Mouse (Mus musculus): Measurements from ENCODE around the gene Mitf. TPM values are rescaled to one million over a fixed set of nuclear protein-coding genes. Genes with fewer than 3 reads are reported as not detected.

The Mitf gene
- total RNA-seq (2014; rRNA removed) (5.6 and 7.0 TPM in 2 replicates), polyA plus RNA-seq (2015; fragmentation: Nextera tagmentation; extraction: Ambion mirVana) (2.6 and 3.1 TPM in 2 replicates)

DNA sequence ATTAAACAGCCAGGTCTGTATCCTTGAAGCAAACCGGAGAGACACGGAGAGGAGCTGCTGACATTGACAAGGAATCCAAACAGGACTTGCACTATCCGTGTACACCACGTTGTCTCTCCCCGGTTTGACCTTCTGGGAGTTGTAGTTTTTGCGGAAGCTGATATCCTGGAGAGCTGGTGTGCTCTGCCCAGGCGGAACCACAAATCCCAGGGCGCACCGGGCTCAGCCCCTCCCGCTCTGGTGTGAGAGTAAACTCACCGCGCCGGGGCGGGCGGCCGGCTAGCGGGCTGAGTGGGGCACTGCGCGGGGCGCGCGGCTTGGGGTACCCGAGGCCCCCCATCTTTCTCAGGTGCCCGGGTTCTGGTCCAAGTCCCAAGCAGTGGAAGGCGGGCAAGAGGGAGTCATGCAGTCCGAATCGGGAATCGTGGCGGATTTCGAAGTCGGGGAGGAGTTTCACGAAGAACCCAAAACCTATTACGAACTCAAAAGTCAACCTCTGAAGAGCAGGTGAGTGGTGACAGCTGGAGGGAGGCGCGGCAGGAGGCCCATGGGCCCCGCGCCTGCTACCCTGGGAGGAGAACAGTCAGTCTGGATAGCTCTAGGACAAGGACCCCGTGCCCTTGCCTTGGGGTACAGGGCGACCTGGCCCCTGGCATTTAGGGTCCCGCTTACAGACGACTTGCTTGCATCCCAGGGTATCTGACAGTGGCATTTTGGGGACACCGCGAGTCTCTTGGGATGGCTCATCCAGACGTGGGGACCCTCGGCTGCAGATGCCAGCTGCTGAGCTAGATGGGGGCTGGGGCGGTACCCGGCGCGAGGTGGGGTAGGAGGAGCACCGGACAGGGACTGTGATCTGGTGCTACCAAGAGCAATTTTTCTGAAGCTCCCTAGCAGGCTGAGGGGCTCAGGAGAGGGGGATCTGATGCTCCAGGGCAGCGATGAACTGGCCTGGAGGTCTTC, at the start of gene Mitf:
Gene Mitf, plus strand, starts transcription at position 272 of the 963 bp plus-strand sequence.
- Histone ChIP-seq H3K27ac (no peak within 1 kb of the TSS), H3K4me3 (ENCODE audit: low read length) (peak within 1 kb of the TSS; percentile 68), H3K4me2 (ENCODE audit: low read depth, low read length) (peak within 1 kb of the TSS; percentile 100), H3K9me3 (ENCODE audit: low read length) (no peaks in the 10 kb centered on the region), H3K4me1 (ENCODE audit: insufficient read depth, low read length) (no peaks in the 10 kb centered on the region), H3K27me3 (ENCODE audit: insufficient read depth, low read length) (no peaks in the 10 kb centered on the region), H3K9ac (replicated peaks; ENCODE audit: low read length) (peak within 1 kb of the TSS; percentile 52), H3K36me3 (ENCODE audit: insufficient read depth, low read length) (no peaks in the 10 kb centered on the region)
- TF ChIP-seq CTCF (IDR thresholded peaks at IDR 0.05; ENCODE audit: low read depth), result no peak
- WGBS, result under 1% methylated on average over 51 of the region's 51 CpGs
- ATAC-seq (peak; percentile 99), DNase-seq (ENCODE audit: low spot score) (peak; percentile 95)

DNA sequence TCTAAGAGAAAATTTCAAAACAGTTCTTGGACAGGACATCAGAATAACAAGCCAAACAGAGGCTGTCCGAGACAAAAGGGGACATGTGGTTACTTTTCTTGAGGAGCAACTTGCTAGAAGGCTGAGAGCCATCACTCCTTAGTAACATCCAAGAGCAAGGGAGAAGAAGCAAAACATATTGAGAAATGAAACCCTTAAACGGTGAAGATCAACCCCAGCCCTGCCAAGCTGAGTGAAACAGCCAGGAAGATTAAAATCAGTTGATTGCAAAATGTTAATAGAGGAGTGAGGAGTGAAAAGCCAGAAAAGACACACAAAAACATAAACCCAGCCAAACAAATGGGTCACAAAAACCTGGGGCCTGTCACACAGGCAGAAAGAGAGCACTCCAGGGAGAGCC, 49.5 kb upstream of the Mitf start:
- TF ChIP-seq CTCF (IDR thresholded peaks at IDR 0.05; ENCODE audit: low read depth), result no peak
- Histone ChIP-seq H3K4me1 (ENCODE audit: insufficient read depth, low read length) (0 out of 2 replicates have a peak, but pooled peaks cover 3% of the 10 kb centered on the region), H3K4me3 (ENCODE audit: low read length) (no peak overlapping the region), H3K27me3 (ENCODE audit: insufficient read depth, low read length) (no peaks in the 10 kb centered on the region), H3K4me2 (ENCODE audit: low read depth, low read length) (no peak overlapping the region), H3K27ac (no peak overlapping the region), H3K36me3 (ENCODE audit: insufficient read depth, low read length) (no peaks in the 10 kb centered on the region), H3K9me3 (ENCODE audit: low read length) (no peaks in the 10 kb centered on the region), H3K9ac (replicated peaks; ENCODE audit: low read length) (no peak overlapping the region)
- ATAC-seq, result no peak
- WGBS, result 91% methylated on average over 2 of the region's 2 CpGs
- no peak for DNase-seq (ENCODE audit: low spot score)

DNA sequence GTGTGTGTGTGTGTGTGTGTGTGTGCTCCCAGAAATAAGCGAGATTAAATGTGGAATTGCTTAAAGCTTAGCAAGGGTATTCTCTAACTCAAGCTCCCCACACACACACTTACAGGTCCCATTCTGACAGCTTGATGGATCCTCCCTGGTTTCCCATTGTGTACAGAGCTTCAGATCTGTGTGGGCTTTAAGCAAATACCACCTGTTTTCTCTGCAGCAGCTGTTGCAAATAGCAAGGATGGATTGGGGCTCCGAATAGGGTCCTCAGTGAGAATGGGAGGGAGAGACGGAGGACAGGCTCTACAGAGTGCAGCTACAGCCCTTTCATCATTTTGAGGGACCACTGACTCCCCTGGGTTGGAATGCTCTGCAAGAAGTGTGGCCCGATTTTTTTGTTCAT, 48.0 kb upstream of the Mitf start:
- Histone ChIP-seq H3K9ac (replicated peaks; ENCODE audit: low read length) (no peak overlapping the region), H3K9me3 (ENCODE audit: low read length) (no peaks in the 10 kb centered on the region), H3K36me3 (ENCODE audit: insufficient read depth, low read length) (no peaks in the 10 kb centered on the region), H3K27me3 (ENCODE audit: insufficient read depth, low read length) (no peaks in the 10 kb centered on the region), H3K4me1 (ENCODE audit: insufficient read depth, low read length) (0 out of 2 replicates have a peak, but pooled peaks cover 3% of the 10 kb centered on the region), H3K27ac (no peak overlapping the region), H3K4me2 (ENCODE audit: low read depth, low read length) (no peak overlapping the region), H3K4me3 (ENCODE audit: low read length) (no peak overlapping the region)
- TF ChIP-seq CTCF (IDR thresholded peaks at IDR 0.05; ENCODE audit: low read depth), result no peak
- no peak for ATAC-seq
- DNase-seq (ENCODE audit: low spot score), result no peak
- WGBS, result 41% methylated on average over 4 of the region's 4 CpGs

DNA sequence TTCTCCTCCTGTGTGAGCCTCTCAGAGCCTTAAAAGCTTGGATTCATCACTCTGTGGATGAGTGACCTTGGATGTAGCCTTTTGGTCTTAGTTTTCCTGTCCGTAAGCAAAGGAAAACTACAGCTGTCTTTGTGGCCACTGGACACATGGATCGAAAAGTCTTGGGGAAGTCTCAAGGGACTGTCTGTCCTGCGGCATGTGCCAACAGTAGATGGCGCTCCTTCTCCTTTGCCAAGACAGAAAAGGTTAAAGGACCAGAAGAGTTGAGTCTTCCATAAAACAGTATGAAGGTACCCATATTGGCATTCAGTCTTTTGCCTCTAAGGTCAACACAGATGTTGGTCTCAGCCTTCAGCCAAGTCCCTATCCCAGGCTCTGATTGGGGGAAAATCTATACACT, 47.6 kb upstream of the Mitf start:
- peak; percentile 80 for TF ChIP-seq CTCF (IDR thresholded peaks at IDR 0.05; ENCODE audit: low read depth)
- H3K4me3 ChIP-seq (ENCODE audit: low read length), result no peak overlapping the region
- DNase-seq (ENCODE audit: low spot score), result peak; percentile 83
- no peak for ATAC-seq
- WGBS, result 15% methylated on average over 4 of the region's 4 CpGs
- H3K9ac ChIP-seq (replicated peaks; ENCODE audit: low read length), result no peak overlapping the region
- H3K36me3 ChIP-seq (ENCODE audit: insufficient read depth, low read length), result no peaks in the 10 kb centered on the region
- no peaks in the 10 kb centered on the region for H3K9me3 ChIP-seq (ENCODE audit: low read length)
- H3K4me1 ChIP-seq (ENCODE audit: insufficient read depth, low read length), result 0 out of 2 replicates have a peak, but pooled peaks cover 3% of the 10 kb centered on the region
- no peak overlapping the region for H3K4me2 ChIP-seq (ENCODE audit: low read depth, low read length)
- H3K27me3 ChIP-seq (ENCODE audit: insufficient read depth, low read length), result no peaks in the 10 kb centered on the region
- H3K27ac ChIP-seq, result no peak overlapping the region

DNA sequence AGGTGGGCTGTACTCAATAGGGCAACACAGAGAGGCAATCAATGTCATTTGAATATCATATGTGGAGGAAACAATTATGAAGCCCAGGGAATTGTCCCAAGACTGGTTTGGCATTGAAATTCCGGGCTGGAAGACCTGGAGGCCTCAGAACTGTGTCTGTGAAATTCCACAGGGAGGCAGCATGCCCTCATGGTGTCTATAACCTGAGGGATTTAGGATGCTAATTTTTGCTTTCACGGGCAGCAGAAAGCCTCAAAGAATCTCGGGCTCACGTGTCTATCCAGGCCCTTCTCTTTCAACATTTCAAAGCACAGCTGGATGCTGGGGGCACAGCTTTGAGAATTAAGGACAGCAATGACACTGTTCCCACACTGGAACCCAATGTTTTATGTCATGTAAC, 45.5 kb upstream of the Mitf start:
- Histone ChIP-seq H3K36me3 (ENCODE audit: insufficient read depth, low read length) (no peaks in the 10 kb centered on the region), H3K4me3 (ENCODE audit: low read length) (no peak overlapping the region), H3K27me3 (ENCODE audit: insufficient read depth, low read length) (no peaks in the 10 kb centered on the region), H3K9me3 (ENCODE audit: low read length) (no peaks in the 10 kb centered on the region), H3K9ac (replicated peaks; ENCODE audit: low read length) (no peak overlapping the region), H3K4me2 (ENCODE audit: low read depth, low read length) (no peak overlapping the region), H3K27ac (no peak overlapping the region), H3K4me1 (ENCODE audit: insufficient read depth, low read length) (0 out of 2 replicates have a peak, but pooled peaks cover 3% of the 10 kb centered on the region)
- DNase-seq (ENCODE audit: low spot score) (peak; percentile 67), ATAC-seq (no peak)
- WGBS, result 13% methylated on average over 4 of the region's 4 CpGs
- peak; percentile 69 for TF ChIP-seq CTCF (IDR thresholded peaks at IDR 0.05; ENCODE audit: low read depth)

DNA sequence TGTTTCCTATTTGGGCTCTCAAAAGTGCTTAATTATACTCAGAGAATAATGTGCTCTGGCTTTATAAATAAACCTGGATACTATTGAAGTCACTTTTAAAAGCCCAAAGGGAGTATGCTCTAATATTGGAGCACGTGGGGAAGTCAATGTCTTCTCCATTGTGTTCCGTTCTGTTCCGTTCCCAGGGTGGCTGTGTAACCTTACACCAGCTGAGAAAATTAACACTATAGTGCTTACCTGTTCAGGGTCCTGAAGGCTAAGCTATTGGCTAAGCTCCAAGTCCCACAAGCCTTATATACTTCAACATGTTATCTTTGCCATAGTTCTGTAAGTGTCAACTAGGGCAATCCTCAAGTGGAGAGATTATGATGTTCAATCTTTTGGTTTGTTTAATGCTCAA, 42.9 kb upstream of the Mitf start:
- TF ChIP-seq CTCF (IDR thresholded peaks at IDR 0.05; ENCODE audit: low read depth), result no peak
- Histone ChIP-seq H3K4me1 (ENCODE audit: insufficient read depth, low read length) (0 out of 2 replicates have a peak, but pooled peaks cover 3% of the 10 kb centered on the region), H3K27ac (no peak overlapping the region), H3K9me3 (ENCODE audit: low read length) (no peaks in the 10 kb centered on the region), H3K27me3 (ENCODE audit: insufficient read depth, low read length) (no peaks in the 10 kb centered on the region), H3K4me3 (ENCODE audit: low read length) (no peak overlapping the region), H3K4me2 (ENCODE audit: low read depth, low read length) (no peak overlapping the region), H3K36me3 (ENCODE audit: insufficient read depth, low read length) (no peaks in the 10 kb centered on the region), H3K9ac (replicated peaks; ENCODE audit: low read length) (no peak overlapping the region)
- ATAC-seq, result no peak
- no peak for DNase-seq (ENCODE audit: low spot score)
- 51% methylated on average over 3 of the region's 3 CpGs for whole genome bisulfite sequencing

DNA sequence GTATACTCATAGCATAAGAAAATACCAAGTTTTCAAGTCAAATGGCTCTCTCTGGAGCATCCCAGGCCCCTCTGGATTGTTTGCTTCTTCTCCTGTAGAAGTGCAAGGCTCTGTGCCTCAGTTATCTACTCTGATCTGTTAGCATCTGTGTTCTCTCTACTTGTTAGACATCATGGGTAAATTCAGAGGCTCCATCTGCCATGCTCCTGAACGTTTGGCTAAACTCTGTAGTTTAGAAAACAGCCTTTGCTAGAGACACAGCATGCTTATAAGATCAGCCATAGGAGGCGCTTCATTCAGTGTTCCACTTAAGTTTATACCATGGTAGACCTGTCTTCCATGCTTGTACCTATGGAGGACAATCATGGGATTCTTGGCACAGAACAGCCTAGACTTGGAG, 39.0 kb upstream of the Mitf start:
- H3K36me3 ChIP-seq (ENCODE audit: insufficient read depth, low read length), result no peaks in the 10 kb centered on the region
- no peak overlapping the region for H3K4me3 ChIP-seq (ENCODE audit: low read length)
- no peak for ATAC-seq
- WGBS, result 86% methylated on average over 2 of the region's 2 CpGs
- no peak overlapping the region for H3K9ac ChIP-seq (replicated peaks; ENCODE audit: low read length)
- H3K4me2 ChIP-seq (ENCODE audit: low read depth, low read length), result no peak overlapping the region
- no peaks in the 10 kb centered on the region for H3K9me3 ChIP-seq (ENCODE audit: low read length)
- no peaks in the 10 kb centered on the region for H3K27me3 ChIP-seq (ENCODE audit: insufficient read depth, low read length)
- H3K4me1 ChIP-seq (ENCODE audit: insufficient read depth, low read length), result no peaks in the 10 kb centered on the region
- H3K27ac ChIP-seq, result no peak overlapping the region
- no peak for DNase-seq (ENCODE audit: low spot score)
- no peak for TF ChIP-seq CTCF (IDR thresholded peaks at IDR 0.05; ENCODE audit: low read depth)
